Mouse (Mus musculus) hindbrain, embryonic 14.5 days (tissue): ENCODE results near the gene Matn1. TPM values are rescaled to one million over a fixed set of nuclear protein-coding genes. Genes with fewer than 3 reads are reported as not detected.

Experiments
- ATAC-seq: fragments of 200-750 bp; cut with Nextera tagmentation; 2 replicates; pipeline ENCODE4 v1.8.0; 2017; ENCODE audit warnings: moderate number of reproducible peaks, mild to moderate bottlenecking, moderate TSS enrichment, moderate library complexity; ENCODE audit not compliant: low FRiP score
- DNase-seq: peaks from one replicate; pipeline ENCODE4 v3.0.0-alpha.2; 2015; ENCODE audit warnings: low spot score
- H3K27ac ChIP-seq: fragments of 300-500 bp; sonication (generic); 2 replicates; pipeline ENCODE4 v1.5.1; 2014; ENCODE audit warnings: mild to moderate bottlenecking, moderate library complexity
- H3K27me3 ChIP-seq: fragments of 300-500 bp; sonication (generic); 2 replicates; pipeline ENCODE4 v1.6.1; 2014; ENCODE audit warnings: mild to moderate bottlenecking, low read length, mixed read lengths; ENCODE audit not compliant: control insufficient read depth, insufficient read depth
- H3K36me3 ChIP-seq: fragments of 300-500 bp; sonication (generic); replicated peaks from 2 replicates; pipeline ENCODE4 v1.6.1; 2014; ENCODE audit not compliant: control insufficient read depth, insufficient read depth
- H3K4me1 ChIP-seq: fragments of 300-500 bp; sonication (generic); replicated peaks from 2 replicates; pipeline ENCODE4 v1.6.1; 2014; ENCODE audit warnings: antibody characterized with exemption, low read length, mixed read lengths; ENCODE audit not compliant: control insufficient read depth, insufficient read depth
- H3K4me2 ChIP-seq: fragments of 300-500 bp; sonication (generic); replicated peaks from 2 replicates; pipeline ENCODE4 v1.6.1; 2014; ENCODE audit warnings: mild to moderate bottlenecking, moderate library complexity
- H3K4me3 ChIP-seq: fragments of 300-500 bp; sonication (generic); replicated peaks from 2 replicates; pipeline ENCODE4 v1.5.1; 2014; ENCODE audit warnings: mild to moderate bottlenecking, low read length
- H3K9ac ChIP-seq: fragments of 300-500 bp; sonication (generic); 2 replicates; pipeline ENCODE4 v1.6.1; 2014
- H3K9me3 ChIP-seq: fragments of 300-500 bp; sonication (generic); 2 replicates; pipeline ENCODE4 v1.6.1; 2016; ENCODE audit warnings: low read length; ENCODE audit not compliant: control insufficient read depth
- WGBS: fragments of 180-500 bp; shearing (Covaris S2); extraction: QIAGEN DNeasy Blood & Tissue Kit; methylation state at CpG from one replicate; pipeline ENCODE4 v1.1.7; 2014; 5-methylcytosine and 5-hydroxymethylcytosine counted together
- polyA plus RNA-seq: library from polyadenylated mRNA; unstranded; fragments of >200 nt; fragmentation: Nextera tagmentation; extraction: Ambion mirVana; gene quantifications from 2 replicates; pipeline ENCODE4 v1.2.1, GENCODE M21; 2014

The Matn1 gene
- 0.43 TPM in 1 of 2 replicates, not detected in the other for polyA plus RNA-seq

DNA sequence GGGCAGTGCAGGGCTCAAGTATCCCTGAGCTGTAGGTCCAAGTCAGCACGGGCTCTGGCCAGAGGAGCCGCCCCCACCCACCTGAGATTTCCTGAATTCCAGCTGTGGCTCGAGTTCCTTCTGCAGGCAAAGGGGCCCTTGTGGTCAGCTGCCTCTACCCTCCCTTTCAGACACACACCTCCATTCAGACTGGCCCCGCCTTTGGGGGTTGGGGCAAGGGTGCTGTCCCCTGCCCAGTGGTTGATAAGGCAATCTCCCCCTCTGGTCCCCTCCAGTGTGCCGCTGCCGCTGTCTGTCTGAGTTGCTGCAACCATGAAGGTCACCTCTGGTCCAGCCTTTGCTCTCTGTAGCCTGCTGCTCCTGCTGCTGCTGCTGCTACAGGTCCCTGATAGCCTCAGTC is at the start of gene Matn1:
TSS of gene Matn1 (plus strand) at position 274 of the 400 bp plus-strand sequence.
- DNase-seq (no peak), ATAC-seq (no peak)
- H3K4me2 ChIP-seq = no peak within 1 kb of the TSS
- no peaks in the 10 kb centered on the region; the same call in 1 of the 2 replicates for H3K4me1 ChIP-seq
- H3K9me3 ChIP-seq = no peaks in the 10 kb centered on the region
- H3K27ac ChIP-seq = no peak within 1 kb of the TSS
- H3K27me3 ChIP-seq = no peaks in the 10 kb centered on the region
- H3K36me3 ChIP-seq = no peaks in the 10 kb centered on the region
- no peak within 1 kb of the TSS for H3K4me3 ChIP-seq
- WGBS = 52% methylated on average over 6 of the region's 6 CpGs
- no peak within 1 kb of the TSS for H3K9ac ChIP-seq

DNA sequence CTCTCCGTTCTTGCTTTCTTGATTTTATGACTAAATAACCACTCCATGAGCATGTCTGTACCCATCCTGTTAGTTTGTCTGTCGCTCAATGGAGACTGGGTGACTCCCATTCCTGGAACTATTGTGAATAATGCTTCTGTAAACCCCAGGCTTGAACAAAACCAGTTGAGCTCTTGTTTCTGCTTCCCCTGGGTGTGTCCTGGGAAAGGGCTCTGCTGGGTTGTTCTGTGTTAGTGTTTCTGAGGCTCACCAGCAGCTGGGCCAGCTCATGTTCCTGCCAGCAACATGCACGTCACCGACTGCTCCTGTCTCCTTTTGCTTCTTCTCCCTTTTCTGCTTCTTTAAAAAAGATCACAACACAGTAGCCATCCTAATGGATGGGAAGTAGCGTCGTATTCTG is 48.5 kb upstream of the Matn1 start:
- 86% methylated on average over 6 of the region's 6 CpGs for WGBS

DNA sequence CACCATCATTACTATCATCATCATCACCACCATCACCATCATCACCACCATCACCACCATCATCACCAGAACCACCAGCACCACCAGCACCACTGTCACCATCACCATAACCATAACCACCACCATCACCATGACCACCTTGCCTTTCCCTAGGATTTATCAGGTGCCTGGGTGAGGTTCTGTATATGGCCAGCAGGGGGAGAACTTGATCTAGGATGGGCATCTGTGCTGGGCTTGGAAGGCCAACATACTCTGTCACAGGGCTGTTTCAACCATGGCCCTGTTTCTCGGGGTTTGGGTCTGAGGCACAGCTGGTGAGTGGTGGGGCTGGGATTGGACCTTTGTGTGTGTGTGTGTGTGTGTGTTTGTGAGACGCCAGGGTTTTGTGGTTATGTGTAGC is 47.8 kb upstream of the Matn1 start:
- H3K4me1 ChIP-seq = no peaks in the 10 kb centered on the region

More for the DNA sequence above, 48.5 kb upstream of the Matn1 start:
- Histone ChIP-seq H3K9me3 (no peaks in the 10 kb centered on the region), H3K4me3 (no peak overlapping the region), H3K27ac (no peak overlapping the region), H3K27me3 (no peaks in the 10 kb centered on the region), H3K4me2 (no peak overlapping the region), H3K9ac (no peak overlapping the region), H3K4me1 (no peaks in the 10 kb centered on the region), H3K36me3 (no peaks in the 10 kb centered on the region)
- DNase-seq (no peak), ATAC-seq (no peak)

DNA sequence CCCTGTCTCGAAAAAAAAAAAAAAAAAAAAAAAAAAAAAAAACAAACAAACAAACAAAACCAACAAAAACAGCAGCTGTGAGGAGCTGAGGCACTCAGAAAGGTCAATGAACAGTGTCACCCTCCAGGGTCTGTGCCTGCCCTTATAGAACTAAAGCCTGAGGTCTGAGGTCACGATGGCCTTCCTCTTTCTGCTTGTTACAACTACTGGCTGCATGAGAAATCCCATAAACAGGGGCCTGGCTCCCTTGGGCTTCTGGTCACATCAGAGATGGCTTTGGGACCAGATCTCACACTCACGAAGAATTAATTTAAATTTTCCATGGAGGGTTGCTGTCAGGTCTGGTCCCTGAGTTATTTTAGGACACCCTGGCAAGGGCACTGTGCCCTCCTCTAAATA is 44.8 kb upstream of the Matn1 start:
- ATAC-seq = no peak
- H3K9me3 ChIP-seq = no peaks in the 10 kb centered on the region
- H3K27me3 ChIP-seq = no peaks in the 10 kb centered on the region
- H3K4me1 ChIP-seq = no peaks in the 10 kb centered on the region
- DNase-seq = no peak
- H3K4me3 ChIP-seq = no peak overlapping the region
- no peak overlapping the region for H3K27ac ChIP-seq
- H3K9ac ChIP-seq = no peak overlapping the region
- no peak overlapping the region for H3K4me2 ChIP-seq
- 80% methylated on average over 2 of the region's 3 CpGs for WGBS
- no peaks in the 10 kb centered on the region for H3K36me3 ChIP-seq

More for the DNA sequence above, 47.8 kb upstream of the Matn1 start:
- ATAC-seq = no peak
- Histone ChIP-seq H3K4me2 (no peak overlapping the region), H3K4me3 (no peak overlapping the region), H3K36me3 (no peaks in the 10 kb centered on the region), H3K27me3 (no peaks in the 10 kb centered on the region), H3K9ac (no peak overlapping the region), H3K27ac (no peak overlapping the region), H3K9me3 (no peaks in the 10 kb centered on the region)
- WGBS = 85% methylated on average over 2 of the region's 2 CpGs
- no peak for DNase-seq

DNA sequence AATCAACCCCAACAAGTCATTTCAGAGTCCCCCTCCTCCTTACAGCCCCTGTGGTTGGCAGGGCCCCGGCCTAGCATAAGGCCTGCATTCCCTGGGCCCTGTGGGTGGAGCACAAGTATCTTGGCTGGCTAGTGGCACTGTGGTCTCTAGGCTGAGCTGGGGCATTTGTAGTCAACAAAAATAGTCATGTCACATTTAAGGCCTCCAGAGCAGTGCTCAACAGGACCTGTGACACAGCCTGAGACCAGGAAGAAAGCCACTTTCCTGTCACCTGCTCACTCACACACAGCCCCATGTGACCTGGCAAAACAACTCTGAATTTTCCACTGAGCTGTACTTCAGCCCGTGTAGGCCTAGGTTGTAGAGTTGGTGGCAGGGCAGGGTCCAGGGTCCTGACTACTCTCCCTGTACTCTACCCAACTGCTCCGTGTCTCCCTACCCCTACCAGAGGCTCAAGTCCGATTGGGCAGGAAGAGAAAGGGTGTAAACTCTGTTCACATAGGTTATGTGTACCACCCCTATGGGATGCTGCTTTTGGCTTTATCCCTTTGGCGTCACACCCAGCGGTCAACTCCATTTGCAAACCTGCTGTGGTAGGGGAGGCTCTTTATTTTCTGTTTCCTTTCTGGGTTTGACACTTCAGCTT is 44.3 kb upstream of the Matn1 start:
- 80% methylated on average over 6 of the region's 6 CpGs for WGBS
- DNase-seq = no peak
- H3K4me3 ChIP-seq = no peak overlapping the region
- H3K27ac ChIP-seq = no peak overlapping the region
- H3K36me3 ChIP-seq = no peaks in the 10 kb centered on the region
- H3K4me1 ChIP-seq = no peaks in the 10 kb centered on the region
- no peak overlapping the region for H3K9ac ChIP-seq
- H3K9me3 ChIP-seq = no peaks in the 10 kb centered on the region
- no peak overlapping the region for H3K4me2 ChIP-seq
- H3K27me3 ChIP-seq = no peaks in the 10 kb centered on the region
- no peak for ATAC-seq

DNA sequence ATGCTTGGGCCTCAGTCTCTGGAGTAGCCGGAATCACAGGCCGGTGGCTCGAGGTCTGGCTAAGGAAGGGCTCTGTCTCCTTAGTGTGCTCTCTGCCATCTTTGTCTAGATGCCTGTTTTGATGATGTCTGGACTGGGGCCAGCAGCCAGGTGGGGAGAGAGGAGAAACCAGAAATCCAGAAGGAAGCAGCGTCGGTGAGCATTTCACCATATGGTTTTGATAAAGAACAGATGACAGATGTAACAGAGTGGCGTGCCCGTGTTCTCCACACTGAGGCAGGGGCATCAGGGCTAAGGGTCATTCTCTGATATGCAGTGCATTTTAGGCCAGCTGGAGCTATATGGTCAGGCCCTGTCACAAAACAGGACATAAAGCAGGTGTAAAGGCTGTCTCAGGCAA is 43.4 kb upstream of the Matn1 start:
- no peaks in the 10 kb centered on the region for H3K4me1 ChIP-seq
- no peaks in the 10 kb centered on the region for H3K36me3 ChIP-seq
- no peak overlapping the region for H3K27ac ChIP-seq
- no peaks in the 10 kb centered on the region for H3K9me3 ChIP-seq
- no peaks in the 10 kb centered on the region for H3K27me3 ChIP-seq
- H3K9ac ChIP-seq = no peak overlapping the region
- ATAC-seq (no peak), DNase-seq (no peak)
- no peak overlapping the region for H3K4me2 ChIP-seq
- 65% methylated on average over 7 of the region's 7 CpGs for WGBS
- no peak overlapping the region for H3K4me3 ChIP-seq

DNA sequence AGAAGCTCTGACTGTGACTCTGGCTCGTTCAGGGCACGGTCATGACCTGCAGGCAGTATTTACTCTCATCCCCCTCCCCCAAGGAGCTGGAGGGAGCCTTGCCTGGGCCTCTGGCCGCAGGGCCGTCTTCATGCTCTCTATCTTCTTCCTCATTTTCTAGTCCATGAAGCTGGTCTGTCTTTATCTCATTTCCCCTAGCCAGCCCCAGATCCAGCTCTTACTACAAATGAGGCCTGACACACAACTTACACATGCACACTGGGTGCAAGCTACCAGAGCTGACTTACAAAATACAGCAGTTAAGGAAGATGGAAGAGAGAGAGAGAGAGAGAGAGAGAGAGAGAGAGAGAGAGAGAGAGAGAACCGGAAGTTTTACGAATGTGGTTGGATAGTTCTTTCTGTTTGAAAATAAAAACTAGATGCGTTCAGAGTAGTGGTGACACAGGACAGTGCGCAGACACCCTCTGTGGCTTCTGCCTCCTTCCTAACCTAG is 41.9 kb upstream of the Matn1 start:
- no peak overlapping the region for H3K4me3 ChIP-seq
- WGBS = 65% methylated on average over 8 of the region's 8 CpGs
- H3K9me3 ChIP-seq = no peaks in the 10 kb centered on the region
- no peak for DNase-seq
- no peak overlapping the region for H3K27ac ChIP-seq
- no peak for ATAC-seq
- no peaks in the 10 kb centered on the region for H3K27me3 ChIP-seq
- no peaks in the 10 kb centered on the region for H3K36me3 ChIP-seq
- no peaks in the 10 kb centered on the region for H3K4me1 ChIP-seq
- H3K4me2 ChIP-seq = no peak overlapping the region
- no peak overlapping the region for H3K9ac ChIP-seq

DNA sequence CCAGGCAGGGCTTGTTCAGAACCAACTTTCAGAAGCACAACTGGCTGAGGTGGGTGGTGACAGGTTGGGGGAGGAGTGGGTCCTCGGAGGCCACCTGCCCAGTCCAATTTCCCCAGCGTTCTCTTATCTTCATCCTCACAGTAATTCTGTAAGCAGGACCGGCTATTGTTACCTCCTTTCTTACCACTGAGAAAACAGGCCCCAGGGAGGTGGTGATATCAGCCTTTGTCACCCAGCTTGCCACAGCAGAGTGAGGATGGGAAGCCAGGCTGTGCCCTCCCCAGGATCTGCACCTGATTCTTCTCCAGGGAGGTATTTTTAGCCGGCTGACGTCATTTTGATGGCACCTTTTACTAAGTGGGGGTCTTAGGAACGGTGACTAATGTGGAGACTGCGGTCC is 39.2 kb upstream of the Matn1 start:
- no peak for DNase-seq
- Histone ChIP-seq H3K4me2 (no peak overlapping the region), H3K36me3 (no peaks in the 10 kb centered on the region), H3K27me3 (no peaks in the 10 kb centered on the region), H3K4me1 (no peaks in the 10 kb centered on the region; the same call in 1 of the 2 replicates), H3K4me3 (no peak overlapping the region), H3K27ac (no peak overlapping the region), H3K9me3 (no peaks in the 10 kb centered on the region), H3K9ac (no peak overlapping the region)
- WGBS = 72% methylated on average over 7 of the region's 7 CpGs
- ATAC-seq = no peak

DNA sequence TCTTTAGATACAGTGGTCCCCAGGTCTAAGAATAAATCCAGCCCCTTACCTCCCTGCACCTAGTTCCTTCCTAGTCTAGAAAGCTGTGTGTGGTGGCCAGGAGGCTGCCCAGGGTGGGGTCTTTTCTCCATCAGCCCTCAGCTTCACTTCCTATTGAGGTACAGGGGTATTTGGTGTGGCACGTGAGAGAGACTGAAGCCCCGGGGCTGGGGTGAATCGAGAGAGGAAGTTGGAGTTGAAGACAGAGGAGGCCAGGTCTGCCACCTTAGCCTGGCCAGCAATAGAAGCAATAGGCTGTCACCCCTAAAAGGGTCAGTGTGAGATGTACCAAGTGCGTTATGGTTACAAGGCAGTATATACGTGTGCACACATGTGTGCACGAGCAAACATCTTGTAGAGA is 38.3 kb upstream of the Matn1 start:
- Histone ChIP-seq H3K9ac (no peak overlapping the region), H3K27ac (no peak overlapping the region), H3K27me3 (no peaks in the 10 kb centered on the region), H3K4me2 (no peak overlapping the region), H3K4me3 (no peak overlapping the region), H3K9me3 (no peaks in the 10 kb centered on the region), H3K36me3 (no peaks in the 10 kb centered on the region), H3K4me1 (no peaks in the 10 kb centered on the region; the same call in 1 of the 2 replicates)
- WGBS = 81% methylated on average over 6 of the region's 6 CpGs
- ATAC-seq = no peak
- no peak for DNase-seq

DNA sequence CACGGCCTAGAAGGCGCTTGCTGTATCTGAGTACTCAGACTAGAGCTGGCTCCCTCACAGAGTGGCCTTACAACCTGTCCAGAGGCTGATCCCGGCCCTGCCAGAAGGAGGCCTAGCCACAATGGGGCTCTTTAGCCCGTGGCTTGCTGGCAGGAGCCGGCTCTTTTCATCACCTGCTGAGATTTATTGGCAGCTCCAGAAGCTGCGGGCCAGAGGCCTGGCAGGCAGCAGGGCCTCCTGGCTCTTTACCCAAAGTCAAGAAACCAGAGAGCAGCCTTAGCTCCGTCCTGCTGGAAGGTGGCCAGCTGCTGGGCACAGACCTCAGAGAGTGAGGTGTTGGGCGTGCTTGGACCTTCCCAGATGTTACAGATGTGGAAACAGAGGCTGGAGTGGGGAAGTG is 37.9 kb upstream of the Matn1 start:
- H3K4me2 ChIP-seq = no peak overlapping the region
- H3K9me3 ChIP-seq = no peaks in the 10 kb centered on the region
- DNase-seq (peak; percentile 58), ATAC-seq (no peak)
- H3K9ac ChIP-seq = no peak overlapping the region
- 35% methylated on average over 8 of the region's 8 CpGs for WGBS
- H3K27ac ChIP-seq = no peak overlapping the region
- no peak overlapping the region for H3K4me3 ChIP-seq
- H3K27me3 ChIP-seq = no peaks in the 10 kb centered on the region
- no peaks in the 10 kb centered on the region for H3K36me3 ChIP-seq
- H3K4me1 ChIP-seq = no peaks in the 10 kb centered on the region; the same call in 1 of the 2 replicates
